Mouse (Mus musculus) liver, embryonic 14.5 days (tissue): ENCODE results near the gene Cdc42ep3. TPM values are rescaled to one million over a fixed set of nuclear protein-coding genes. Genes with fewer than 3 reads are reported as not detected.

ENCODE experiments used
- ATAC-seq: fragments of 200-750 bp; cut with Nextera tagmentation; 2 replicates; pipeline ENCODE4 v1.8.0; 2017; ENCODE audit warnings: moderate number of reproducible peaks, mild to moderate bottlenecking, moderate library complexity; ENCODE audit not compliant: insufficient read depth
- DNase-seq, 3 experiments: peaks; one replicate each; pipeline ENCODE4 v3.0.0-alpha.2; 2012 to 2013; ENCODE audit warnings: low read depth in 3 of 3, low spot score in 3 of 3
- H3K27ac ChIP-seq: fragments of 300-500 bp; sonication (generic); 2 replicates; pipeline ENCODE4 v1.5.1; 2014; ENCODE audit warnings: moderate library complexity, mild to moderate bottlenecking, control low read depth, inconsistent platforms
- H3K27me3 ChIP-seq: fragments of 300-500 bp; sonication (generic); 2 replicates; pipeline ENCODE4 v1.6.1; 2014; ENCODE audit warnings: mild to moderate bottlenecking, low read length, moderate library complexity; ENCODE audit not compliant: control insufficient read depth, insufficient read depth
- H3K36me3 ChIP-seq: fragments of 300-500 bp; sonication (generic); replicated peaks from 2 replicates; pipeline ENCODE4 v1.6.1; 2014; ENCODE audit warnings: low read depth; ENCODE audit not compliant: control insufficient read depth, insufficient read depth
- H3K4me1 ChIP-seq, 2 experiments: fragments of 200-500 bp in 1 of 2; fragments of 300-500 bp in 1 of 2; sonication (generic) in 1 of 2; replicated peaks; 2 replicates each; pipeline ENCODE4 v1.6.1; 2012 to 2014; ENCODE audit warnings: antibody characterized with exemption in 1 of 2, inconsistent platforms in 1 of 2, low read length in 1 of 2; ENCODE audit not compliant: control insufficient read depth in 2 of 2, insufficient read depth in 2 of 2
- H3K4me2 ChIP-seq: fragments of 300-500 bp; sonication (generic); 2 replicates; pipeline ENCODE4 v1.6.1; 2014; ENCODE audit warnings: low read depth, mild to moderate bottlenecking, control low read depth, moderate library complexity
- H3K4me3 ChIP-seq, 2 experiments: fragments of 200-500 bp in 1 of 2; fragments of 300-500 bp in 1 of 2; sonication (generic) in 1 of 2; 2 replicates each; pipeline ENCODE4 v1.5.1; 2012 to 2014; ENCODE audit warnings: low read depth in 2 of 2, low read length in 2 of 2, mild to moderate bottlenecking in 2 of 2, control low read depth in 1 of 2, inconsistent platforms in 1 of 2, moderate library complexity in 1 of 2; ENCODE audit not compliant: insufficient read depth in 1 of 2
- H3K9ac ChIP-seq: fragments of 300-500 bp; sonication (generic); replicated peaks from 2 replicates; pipeline ENCODE4 v1.6.1; 2014; ENCODE audit warnings: mild to moderate bottlenecking, control low read depth, moderate library complexity
- H3K9me3 ChIP-seq: fragments of 300-500 bp; sonication (generic); 2 replicates; pipeline ENCODE4 v1.6.1; 2016; ENCODE audit warnings: low read length, mixed read lengths; ENCODE audit not compliant: control insufficient read depth
- CTCF ChIP-seq: IDR thresholded peaks from 2 replicates; pipeline ENCODE4 v1.5.1; 2016; ENCODE audit warnings: antibody characterized with exemption, low read depth, control low read depth
- EP300 ChIP-seq: IDR thresholded peaks from 2 replicates; pipeline ENCODE4 v1.6.1; 2016; ENCODE audit warnings: antibody characterized with exemption, low read depth
- WGBS: fragments of 180-500 bp; shearing (Covaris S2); extraction: QIAGEN DNeasy Blood & Tissue Kit; methylation state at CpG from one replicate; pipeline ENCODE4 v1.1.7; 2014; ENCODE audit not compliant: insufficient replicate concordance; 5-methylcytosine and 5-hydroxymethylcytosine counted together
- polyA plus RNA-seq, 2 experiments: library from polyadenylated mRNA; depleted of rRNA in 1 of 2; stranded (reverse) in 1 of 2; unstranded in 1 of 2; fragments of >200 nt; fragmentation: Nextera tagmentation in 1 of 2; extraction: Ambion mirVana in 1 of 2; gene quantifications; 2 replicates each; pipeline versions ENCODE4 v1.2.1 to v1.2.3; 2012 to 2014

Gene Cdc42ep3
- polyA plus RNA-seq, 2 experiments, result 17.2 to 52.5 TPM

GRCm38 (mm10) chr17:79326868-79327376, 28.0 kb downstream of the Cdc42ep3 start:
- DNase-seq, result no peak
- no peak overlapping the region for H3K9ac ChIP-seq

GRCm38 (mm10) chr17:79317085-79317751, 37.7 kb downstream of the Cdc42ep3 start:
- H3K27ac ChIP-seq, result no peak overlapping the region
- no peaks in the 10 kb centered on the region for H3K27me3 ChIP-seq
- H3K36me3 ChIP-seq, result no peaks in the 10 kb centered on the region
- no peak overlapping the region for H3K4me2 ChIP-seq
- ATAC-seq (no peak), DNase-seq (no peak)
- no peak overlapping the region for H3K9ac ChIP-seq
- no peaks in the 10 kb centered on the region for H3K9me3 ChIP-seq
- TF ChIP-seq EP300, result no peak
- TF ChIP-seq CTCF, result no peak
- H3K4me3 ChIP-seq, result no peak overlapping the region
- 66% methylated on average over 12 of the region's 12 CpGs for WGBS
- no peaks in the 10 kb centered on the region for H3K4me1 ChIP-seq

More at GRCm38 (mm10) chr17:79326868-79327376, 28.0 kb downstream of the Cdc42ep3 start:
- Histone ChIP-seq H3K4me2 (no peak overlapping the region), H3K27me3 (no peaks in the 10 kb centered on the region), H3K9me3 (no peaks in the 10 kb centered on the region), H3K36me3 (peaks cover 8% of the 10 kb centered on the region), H3K27ac (no peak overlapping the region), H3K4me1 (no peaks in the 10 kb centered on the region), H3K4me3 (no peak overlapping the region)
- WGBS, result 69% methylated on average over 4 of the region's 4 CpGs
- no peak for ATAC-seq
- TF ChIP-seq CTCF (no peak), EP300 (no peak)

GRCm38 (mm10) chr17:79315415-79316094, 39.3 kb downstream of the Cdc42ep3 start:
- Histone ChIP-seq H3K27ac (no peak overlapping the region), H3K9ac (no peak overlapping the region), H3K27me3 (no peaks in the 10 kb centered on the region), H3K4me1 (no peaks in the 10 kb centered on the region), H3K36me3 (no peaks in the 10 kb centered on the region), H3K4me3 (no peak overlapping the region), H3K9me3 (no peaks in the 10 kb centered on the region), H3K4me2 (no peak overlapping the region)
- ATAC-seq, result no peak
- DNase-seq, result no peak
- no peak for TF ChIP-seq EP300
- TF ChIP-seq CTCF, result no peak
- 67% methylated on average over 4 of the region's 4 CpGs for WGBS

- H3K36me3 ChIP-seq, result no peaks in the 10 kb centered on the region
- ATAC-seq (no peak), DNase-seq (no peak)
- H3K9me3 ChIP-seq, result no peaks in the 10 kb centered on the region
- no peak overlapping the region for H3K9ac ChIP-seq
- H3K27me3 ChIP-seq, result no peaks in the 10 kb centered on the region
- H3K27ac ChIP-seq, result no peak overlapping the region
- H3K4me2 ChIP-seq, result no peak overlapping the region
- TF ChIP-seq EP300 (no peak), CTCF (no peak)
- no peak overlapping the region for H3K4me3 ChIP-seq
- H3K4me1 ChIP-seq, result no peaks in the 10 kb centered on the region
- 59% methylated on average over 1 of the region's 1 CpGs for WGBS
Measured at GRCm38 (mm10) chr17:79310465-79310864, 44.4 kb downstream of the Cdc42ep3 start.

- ATAC-seq, result no peak
- Histone ChIP-seq H3K27ac (no peak overlapping the region), H3K36me3 (no peaks in the 10 kb centered on the region), H3K9ac (no peak overlapping the region), H3K4me2 (no peak overlapping the region), H3K4me3 (no peak overlapping the region), H3K4me1 (no peaks in the 10 kb centered on the region), H3K27me3 (no peaks in the 10 kb centered on the region), H3K9me3 (no peaks in the 10 kb centered on the region)
- DNase-seq, result no peak
- no peak for TF ChIP-seq CTCF
- no peak for TF ChIP-seq EP300
- WGBS, result 63% methylated on average over 1 of the region's 1 CpGs
Measured at GRCm38 (mm10) chr17:79309506-79309905, 45.4 kb downstream of the Cdc42ep3 start.
